Mouse (Mus musculus) CD4-positive, CD25-positive, alpha-beta regulatory T cell, adult 2 months (primary cell): ENCODE results near the gene Ror1.

Source experiments
- DNase-seq: peaks from one replicate; pipeline ENCODE4 v3.0.0-alpha.2; 2012; ENCODE audit warnings: low read depth, low spot score

Gene Ror1

DNA sequence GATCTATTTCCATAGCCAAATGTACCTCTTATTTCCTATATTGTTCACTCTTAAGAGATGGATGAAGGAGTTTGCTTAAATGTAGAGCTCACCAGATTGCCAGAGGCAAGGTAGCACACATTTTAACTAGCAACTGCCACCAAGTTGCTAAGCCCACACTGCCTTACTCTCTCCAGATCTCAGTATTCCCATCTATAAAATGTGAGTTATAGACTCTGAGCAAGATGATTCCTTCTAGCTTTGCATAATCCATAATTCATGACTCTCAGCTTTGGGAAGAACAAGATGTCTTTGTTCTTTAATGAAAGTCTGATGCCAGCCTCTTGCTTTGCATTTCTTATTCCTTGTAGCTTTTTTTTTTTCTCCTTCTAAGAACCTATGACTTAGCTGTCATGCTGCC lies 64.6 kb downstream of the Ror1 start:
- no peak for DNase-seq

GRCm38 (mm10) chr4:100165790-100166189 lies 70.2 kb downstream of the Ror1 start:
- DNase-seq = no peak

DNA sequence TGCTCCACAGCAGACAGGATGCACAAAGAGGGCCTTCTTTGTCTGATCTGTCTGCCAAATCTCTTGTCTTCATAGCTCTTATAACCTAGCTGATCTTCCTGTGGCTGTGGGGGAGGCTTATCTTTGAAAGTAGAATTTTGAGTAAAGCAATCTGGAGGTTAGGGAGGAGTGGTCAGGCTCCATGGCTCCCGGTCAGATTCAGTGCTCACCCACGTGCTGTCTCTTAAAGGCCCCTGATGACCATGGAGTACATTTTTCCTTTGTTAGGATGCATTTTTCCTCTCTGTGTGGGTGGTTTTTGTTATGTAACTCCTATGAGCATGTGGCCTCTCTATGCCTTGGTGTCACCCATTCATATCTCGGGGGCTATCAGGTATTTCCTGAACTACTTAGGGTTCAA lies 71.3 kb downstream of the Ror1 start:
- DNase-seq = no peak

DNA sequence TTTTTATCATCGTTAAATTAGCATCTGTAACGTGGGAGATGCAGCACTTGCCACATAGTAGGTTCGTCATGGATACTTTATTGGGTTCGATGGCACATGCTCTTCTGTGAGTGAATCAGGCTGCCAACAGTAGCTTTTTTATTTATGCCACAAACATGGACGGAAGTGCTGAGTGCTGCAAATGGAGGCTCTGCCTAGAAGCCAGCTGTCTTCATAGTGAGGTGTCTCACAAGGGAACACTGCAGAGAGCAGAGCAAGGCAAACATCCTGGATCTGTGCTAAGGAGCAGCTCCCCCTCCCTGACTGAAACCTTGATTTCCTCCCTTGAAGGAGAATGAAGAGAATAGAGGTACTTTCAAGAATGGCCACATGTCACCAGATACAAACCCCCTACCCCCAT lies 74.1 kb downstream of the Ror1 start:
- DNase-seq = no peak

DNA sequence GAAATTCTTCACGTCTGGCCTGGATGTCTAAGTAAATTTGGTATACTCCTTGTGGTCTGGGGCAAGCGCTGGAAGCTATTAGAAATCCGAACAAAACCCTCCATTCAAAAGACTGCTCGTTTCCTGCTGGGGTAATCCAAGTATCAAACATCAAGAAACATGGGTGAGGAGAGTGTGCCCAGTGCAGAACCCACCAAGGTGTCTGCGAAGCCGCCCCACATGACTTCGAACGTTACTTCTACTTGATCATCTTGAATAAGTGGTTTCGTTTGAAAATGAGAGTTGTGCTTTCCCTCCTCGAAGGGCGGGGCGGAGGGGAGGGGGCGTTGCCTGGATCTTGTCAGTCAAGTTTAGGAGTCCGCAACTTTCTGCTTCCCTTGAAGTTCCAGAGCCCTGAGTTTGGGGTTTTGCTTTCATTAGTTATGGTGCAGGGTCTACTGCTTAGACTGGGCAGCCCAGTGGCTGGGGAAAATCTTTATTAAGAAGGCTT lies 74.6 kb downstream of the Ror1 start:
- no peak for DNase-seq

- no peak for DNase-seq
Measured at GRCm38 (mm10) chr4:100170743-100171142, 75.2 kb downstream of the Ror1 start.

GRCm38 (mm10) chr4:100171483-100171898 lies 75.9 kb downstream of the Ror1 start:
- DNase-seq = no peak

GRCm38 (mm10) chr4:100175594-100175993 lies 80.0 kb downstream of the Ror1 start:
- DNase-seq = no peak

DNA sequence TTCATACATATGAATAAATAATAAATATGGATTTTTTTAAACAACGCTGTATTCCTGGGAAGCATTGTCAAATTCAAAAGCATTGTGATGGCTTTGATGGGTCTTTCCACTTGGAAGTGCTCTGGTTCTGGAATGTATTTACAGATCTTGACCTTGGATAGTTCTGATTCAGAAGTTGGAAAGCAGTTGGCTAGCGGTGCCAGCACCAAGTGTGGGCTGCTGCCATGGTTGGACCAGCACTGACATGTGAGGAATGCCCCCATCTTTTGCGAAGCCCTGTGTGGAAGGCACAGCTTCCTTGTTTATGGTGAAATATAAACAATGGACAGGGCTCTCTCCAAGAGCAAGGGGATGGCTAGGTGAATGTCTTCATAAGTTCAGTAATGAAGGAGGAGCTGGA lies 82.7 kb downstream of the Ror1 start:
- DNase-seq = no peak

DNA sequence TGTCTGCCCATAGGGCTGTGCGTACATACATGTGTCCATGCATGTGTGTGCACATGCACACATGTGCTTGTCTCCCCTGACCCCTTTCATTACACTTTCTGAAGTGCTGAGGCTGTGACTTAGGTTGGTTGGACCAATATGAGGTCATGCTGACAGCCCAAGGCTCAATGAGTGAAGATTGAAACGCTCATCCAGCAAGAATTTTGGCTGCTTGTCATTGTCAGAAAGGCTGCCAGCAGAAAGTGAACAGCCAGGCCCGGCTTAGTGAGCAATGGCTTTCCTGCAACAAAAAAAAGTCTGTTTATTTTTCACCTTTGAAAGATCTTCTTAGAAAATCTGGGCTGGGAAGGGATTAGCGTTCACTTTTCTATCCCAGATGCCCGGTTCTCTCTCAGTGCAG lies 86.1 kb downstream of the Ror1 start:
- no peak for DNase-seq

- no peak for DNase-seq
Measured at GRCm38 (mm10) chr4:100186781-100187180, 91.2 kb downstream of the Ror1 start.

GRCm38 (mm10) chr4:100187563-100188200 lies 92.1 kb downstream of the Ror1 start:
- DNase-seq = no peak

DNA sequence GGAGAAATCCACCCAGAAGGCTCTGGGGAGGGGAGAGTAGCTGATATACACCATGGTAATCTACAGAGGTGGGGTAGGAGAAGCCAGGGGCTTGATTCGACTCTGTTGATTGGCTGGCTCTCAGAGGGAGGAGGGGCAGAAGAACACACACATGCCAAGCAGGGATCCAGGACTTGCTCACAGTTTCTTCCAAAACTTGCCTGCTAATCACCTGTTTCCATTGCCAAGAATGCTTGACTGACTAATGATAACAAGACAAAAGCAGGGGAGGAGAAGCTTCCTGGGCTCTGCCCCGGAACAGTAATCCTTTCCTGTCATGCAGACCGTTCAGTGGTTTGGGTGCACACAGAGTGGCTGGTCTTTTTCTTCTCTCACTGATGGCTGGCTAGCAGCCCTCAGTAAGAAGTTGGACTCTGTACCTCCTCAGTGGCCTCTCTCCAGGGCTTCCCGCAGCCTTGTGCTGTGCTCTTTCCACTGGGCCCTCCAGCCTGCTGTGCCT lies 92.7 kb downstream of the Ror1 start:
- no peak for DNase-seq

- no peak for DNase-seq
Measured at GRCm38 (mm10) chr4:100191483-100191882, 95.9 kb downstream of the Ror1 start.

- DNase-seq = no peak
Measured at GRCm38 (mm10) chr4:100194136-100194535, 98.5 kb downstream of the Ror1 start.

- no peak for DNase-seq
Measured at GRCm38 (mm10) chr4:100196255-100196793, 100.7 kb downstream of the Ror1 start.

GRCm38 (mm10) chr4:100198275-100198674 lies 102.7 kb downstream of the Ror1 start:
- DNase-seq = no peak

DNA sequence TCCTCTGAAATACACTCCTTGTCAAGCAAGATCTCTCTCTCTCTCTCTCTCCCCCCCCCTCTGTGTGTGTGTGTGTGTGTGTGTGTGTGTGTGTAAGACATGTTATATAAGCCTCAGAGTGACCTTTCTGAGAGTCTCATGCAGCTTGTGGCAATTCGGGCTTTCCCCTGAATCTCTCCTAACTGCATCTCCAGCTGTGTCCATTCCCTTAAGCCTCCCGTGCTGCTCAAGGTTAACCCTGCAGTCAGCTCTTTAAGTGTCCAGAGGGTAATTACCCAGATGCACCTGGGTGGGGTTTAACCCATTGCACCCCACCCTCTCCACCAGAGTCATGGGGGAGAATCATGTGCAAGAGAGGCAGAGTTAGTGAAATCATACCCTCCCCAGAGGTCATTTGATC lies 105.7 kb downstream of the Ror1 start:
- DNase-seq = no peak

DNA sequence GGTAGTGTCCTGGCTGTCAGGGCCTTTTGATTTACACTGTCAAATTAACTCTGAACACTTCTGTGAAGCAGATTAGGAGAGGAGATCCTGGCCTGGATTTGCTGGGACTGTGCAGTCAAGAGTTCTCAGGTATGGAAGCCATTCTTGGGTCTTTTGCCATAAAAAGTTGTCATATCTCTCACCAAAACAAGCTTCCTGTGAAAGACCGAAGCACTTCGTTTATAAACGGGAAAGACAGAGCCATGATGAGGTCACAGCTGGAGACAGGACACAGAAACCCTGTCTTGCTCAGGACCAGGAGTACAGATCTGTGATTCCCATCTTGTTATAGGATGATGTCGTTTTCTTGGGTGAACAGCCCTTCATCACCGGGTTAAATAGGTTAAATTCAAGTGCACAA lies 107.5 kb downstream of the Ror1 start:
- no peak for DNase-seq

GRCm38 (mm10) chr4:100203688-100204087 lies 108.1 kb downstream of the Ror1 start:
- DNase-seq = no peak

DNA sequence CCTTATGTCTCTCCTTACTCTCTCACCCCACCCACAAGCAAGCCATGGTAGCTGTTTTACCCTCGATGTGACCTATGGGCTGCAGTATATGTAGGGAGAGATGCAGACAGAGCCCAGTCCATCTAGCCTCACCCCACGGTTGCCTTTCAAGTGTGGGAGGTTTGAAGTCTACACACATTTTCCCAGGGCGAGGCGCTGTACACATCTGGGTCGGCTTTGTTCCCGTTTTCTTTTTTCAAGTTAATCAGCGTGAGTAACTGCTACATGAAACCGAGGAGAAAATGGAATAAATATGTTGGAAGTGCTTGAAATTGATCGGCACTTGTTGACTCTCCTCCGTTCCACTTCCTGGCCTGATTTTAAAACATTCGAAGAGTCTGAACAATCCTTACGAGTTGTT lies 108.8 kb downstream of the Ror1 start:
- DNase-seq = no peak

- no peak for DNase-seq
Measured at GRCm38 (mm10) chr4:100208081-100208480, 112.5 kb downstream of the Ror1 start.

DNA sequence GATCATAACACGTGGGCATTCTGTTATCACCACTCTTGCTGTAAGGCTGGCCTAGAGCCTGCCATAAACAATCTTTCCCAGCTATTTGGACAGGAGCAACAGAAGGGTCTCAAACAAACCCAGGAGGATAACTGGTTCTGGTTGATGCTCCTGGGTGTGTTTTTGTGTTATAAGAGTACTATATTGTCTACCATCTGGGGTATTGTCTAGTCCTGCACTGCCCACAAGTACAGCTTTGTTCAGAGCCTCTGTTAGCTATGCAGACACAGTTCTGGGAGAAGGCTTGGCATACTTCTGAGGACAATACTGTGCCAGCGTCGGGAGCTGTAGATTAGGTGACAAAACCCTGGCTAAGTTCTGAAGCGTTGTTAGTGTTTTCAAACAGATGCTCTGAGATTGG lies 113.5 kb downstream of the Ror1 start:
- no peak for DNase-seq

GRCm38 (mm10) chr4:100211331-100211730 lies 115.7 kb downstream of the Ror1 start:
- DNase-seq = no peak
